9 mouse cellular contexts compared by ENCODE assay signal in genomic region chr6:120301137-120301536, GRCm38 (mm10). TPM values are rescaled to one million over a fixed set of nuclear protein-coding genes. Genes with fewer than 3 reads are reported as not detected.
A peak's percentile ranks its signal among the peaks of the same experiment; 100 is the strongest.
DNase-seq lines count a peak whose midpoint lies in the region; ATAC-seq and TF ChIP-seq lines count a peak whose summit lies in the region.
"Had no signal": no experiment of that assay in that cellular context is flagged by ENCODE, and none has a peak within 500 bp of the region (broad histone marks: within the 10 kb centered on the region; RNA-seq: fewer than 3 reads in every experiment).

No protein-coding gene starts in this region.

- H3K9ac ChIP-seq in CH12.LX (ENCODE audit: insufficient read depth, low read depth), result no peak overlapping the region
- no peak overlapping the region for H3K9ac ChIP-seq in hindbrain, embryonic 15.5 days
- no peak overlapping the region for H3K9ac ChIP-seq in midbrain, postnatal 0 days (replicated peaks; ENCODE audit: low read length, poor library complexity, severe bottlenecking)

- peak overlapping the region; percentile 2 for H3K4me2 ChIP-seq in CH12.LX (ENCODE audit: insufficient read depth, low read depth, poor library complexity, severe bottlenecking)
- no peak overlapping the region for H3K4me2 ChIP-seq in hindbrain, embryonic 15.5 days
- no peak overlapping the region for H3K4me2 ChIP-seq in midbrain, postnatal 0 days (ENCODE audit: low read depth, low read length, poor library complexity, severe bottlenecking)

- no peak overlapping the region for H3K27ac ChIP-seq in CH12.LX (ENCODE audit: insufficient read depth, low read depth)
- H3K27ac ChIP-seq in hindbrain, embryonic 15.5 days (replicated peaks), result no peak overlapping the region
- H3K27ac ChIP-seq in midbrain, postnatal 0 days (ENCODE audit: low read depth, low read length), result no peak overlapping the region

- TF ChIP-seq RAD21 in CH12.LX (IDR thresholded peaks at IDR 0.05; ENCODE audit: low read depth, low read length), result peak; percentile 89

- peak; percentile 26 to 90; a peak in 3 of 4 replicates for TF ChIP-seq CTCF in CH12.LX (conservative IDR thresholded peaks at IDR 0.05 in 1 of 2, IDR thresholded peaks at IDR 0.05 in 1 of 2; ENCODE audit: low read depth in 2 of 2, low read length in 2 of 2)
- peak; percentile 85 for TF ChIP-seq CTCF in midbrain, postnatal 0 days (IDR thresholded peaks at IDR 0.05)

- peak; percentile 3 for DNase-seq in cerebellum, adult 8-10 months
- DNase-seq in cerebellum, adult 11 months, result no peak
- DNase-seq in CH12.LX (ENCODE audit: extremely low read depth), result peak; percentile 64
- DNase-seq in layer of hippocampus, postnatal 14 days (ENCODE audit: low spot score in 2 of 2), result peak; percentile 9 to 57
- peak; percentile 81 for DNase-seq in midbrain, postnatal 0 days (ENCODE audit: low spot score)
- peak; percentile 44 for DNase-seq in thymus, postnatal 25 days

- peaks cover 0 to 9% of the 10 kb centered on the region in 2 experiments; a peak in 2 of 4 replicates for H3K4me1 ChIP-seq in CH12.LX (ENCODE audit: control insufficient read depth in 1 of 2, insufficient read depth in 2 of 2)
- no peaks in the 10 kb centered on the region for H3K4me1 ChIP-seq in hindbrain, embryonic 15.5 days (replicated peaks)
- no peaks in the 10 kb centered on the region for H3K4me1 ChIP-seq in midbrain, postnatal 0 days (ENCODE audit: insufficient read depth, low read length)

- TF ChIP-seq POLR2A in CH12.LX (IDR thresholded peaks at IDR 0.05; ENCODE audit: low read depth, low read length), result no peak

- dilution Hi-C loops in CH12.LX (cut with MboI; ENCODE audit: extremely low pct_ligation_motif_present, extremely low pct_unique_long_range_greater_than_20kb, low sequenced_read_pairs), result no loop called here

- no peaks in the 10 kb centered on the region for H3K27me3 ChIP-seq in CH12.LX (replicated peaks)
- H3K27me3 ChIP-seq in hindbrain, embryonic 15.5 days, result peaks cover 1% of the 10 kb centered on the region; the same call in 1 of the 2 replicates
- no peaks in the 10 kb centered on the region; the same call in 1 of the 2 replicates for H3K27me3 ChIP-seq in midbrain, postnatal 0 days (ENCODE audit: insufficient read depth, low read length)

- H3K4me3 ChIP-seq in CH12.LX (replicated peaks in 1 of 3; ENCODE audit: low read depth in 2 of 3, low read length in 2 of 3, poor library complexity in 1 of 3), result no peak overlapping the region
- H3K4me3 ChIP-seq in hindbrain, embryonic 15.5 days, result no peak overlapping the region
- no peak overlapping the region for H3K4me3 ChIP-seq in midbrain, postnatal 0 days (ENCODE audit: low read depth, low read length)

- H3K36me3 ChIP-seq in CH12.LX (replicated peaks in 1 of 2; ENCODE audit: control insufficient read depth in 1 of 2, insufficient read depth in 1 of 2, low read length in 1 of 2), result no peaks in the 10 kb centered on the region
- no peaks in the 10 kb centered on the region for H3K36me3 ChIP-seq in hindbrain, embryonic 15.5 days
- H3K36me3 ChIP-seq in midbrain, postnatal 0 days (ENCODE audit: insufficient read depth, low read length), result no peaks in the 10 kb centered on the region

- H3K9me3 ChIP-seq in CH12.LX (replicated peaks; ENCODE audit: low read length), result no peaks in the 10 kb centered on the region
- H3K9me3 ChIP-seq in hindbrain, embryonic 15.5 days, result no peaks in the 10 kb centered on the region
- H3K9me3 ChIP-seq in midbrain, postnatal 0 days (ENCODE audit: low read length), result no peaks in the 10 kb centered on the region

- in situ Hi-C loops in CH12.LX (cut with MboI; ENCODE audit: low pct_ligation_motif_present, low pct_unique_long_range_greater_than_20kb, low sequenced_read_pairs), result loop anchor here (25.0 kb wide), 2 partner anchors 514 to 814 kb away; partner anchors contain the start of gene Fbxl14

- H3K79me2 ChIP-seq in CH12.LX (replicated peaks; ENCODE audit: control insufficient read depth, extremely low read depth, insufficient read depth, poor library complexity, severe bottlenecking), result no peaks in the 10 kb centered on the region

- no peak for TF ChIP-seq EP300 in CH12.LX (IDR thresholded peaks at IDR 0.05; ENCODE audit: low read length)

- ATAC-seq in common myeloid progenitor, adult 5-6 weeks (replicated peaks; ENCODE audit: low read depth, poor library complexity, severe bottlenecking), result peak; percentile 83
- ATAC-seq in hindbrain, embryonic 15.5 days (ENCODE audit: low FRiP score, low read depth), result peak; percentile 61; the same call in 1 of the 2 replicates
- ATAC-seq in midbrain, postnatal 0 days (ENCODE audit: low FRiP score), result no peak

- 27% methylated on average over 6 of the region's 6 CpGs for WGBS in hindbrain, embryonic 15.5 days
- WGBS in midbrain, postnatal 0 days, result 32% methylated on average over 6 of the region's 6 CpGs

TF ChIP-seq in CH12.LX, 34 proteins besides CTCF, POLR2A, EP300 and RAD21:
- TF ChIP-seq PAX5 (IDR thresholded peaks at IDR 0.05; ENCODE audit: low read length) (no peak), ZC3H11A (IDR thresholded peaks at IDR 0.05; ENCODE audit: low read depth, low read length) (peak; percentile 38), ELF1 (IDR thresholded peaks at IDR 0.05; ENCODE audit: low read depth, low read length) (peak; percentile 17; the same call in 1 of the 2 replicates), SMC3 (IDR thresholded peaks at IDR 0.05; ENCODE audit: low read depth, low read length) (peak; percentile 81), JUND (conservative IDR thresholded peaks at IDR 0.05; ENCODE audit: low read depth, low read length) (no peak; the same call in 1 of the 2 replicates), NRF1 (IDR thresholded peaks at IDR 0.05; ENCODE audit: low read depth, low read length) (no peak)

RNA-seq across cellular contexts. Expression of gene B4galnt3, which starts 6.8 kb away (rescaled TPM):
- total RNA-seq in CH12.LX (2012; rRNA removed) (0.08 and 0.47 TPM in 2 replicates), CH12.LX (2014; rRNA removed) (0.12 and 0.21 TPM in 2 replicates)
- 0.25 and 0.44 TPM in 2 replicates for polyA plus RNA-seq in CH12.LX (2012; ENCODE audit: insufficient read length, low read depth)
- not detected in 2 replicates for total RNA-seq in common myeloid progenitor, adult 5-6 weeks (2017)
- 0.22 and 0.25 TPM in 2 replicates for polyA plus RNA-seq in hindbrain, embryonic 15.5 days (2015; fragmentation: Nextera tagmentation; extraction: Ambion mirVana)
- under 1 TPM; 0.81 to 0.88 TPM for total RNA-seq in layer of hippocampus, postnatal 14 days (2021)
- 0.61 and 0.82 TPM in 2 replicates for total RNA-seq in midbrain, postnatal 0 days (2014; rRNA removed)
- 0.06 and 0.16 TPM in 2 replicates for polyA plus RNA-seq in midbrain, postnatal 0 days (2015; fragmentation: Nextera tagmentation; extraction: Ambion mirVana)

RNA-seq across cellular contexts. Expression of gene D330020A13Rik, which starts 7.0 kb away (rescaled TPM):
- not detected in 2 replicates for total RNA-seq in CH12.LX (2012; rRNA removed)
- total RNA-seq in CH12.LX (2014; rRNA removed), result not detected in 2 replicates
- not detected in 2 replicates for polyA plus RNA-seq in CH12.LX (2012; ENCODE audit: insufficient read length, low read depth)
- not detected in 2 replicates for total RNA-seq in common myeloid progenitor, adult 5-6 weeks (2017)
- 0.18 and 0.25 TPM in 2 replicates for polyA plus RNA-seq in hindbrain, embryonic 15.5 days (2015; fragmentation: Nextera tagmentation; extraction: Ambion mirVana)
- total RNA-seq in layer of hippocampus, postnatal 14 days (2021), result not detected
- total RNA-seq in midbrain, postnatal 0 days (2014; rRNA removed), result not detected in 2 replicates
- polyA plus RNA-seq in midbrain, postnatal 0 days (2015; fragmentation: Nextera tagmentation; extraction: Ambion mirVana), result 0.20 TPM in 1 of 2 replicates, not detected in the other
- total RNA-seq: left cerebral cortex, adult 8-10 months had no signal
